Mouse (Mus musculus) stomach, postnatal 0 days (tissue): Measurements from ENCODE around the gene Tll2.

Source experiments
- CTCF ChIP-seq: IDR thresholded peaks from 2 replicates; pipeline ENCODE4 v1.5.1; 2016; ENCODE audit warnings: antibody characterized with exemption, low read depth, mild to moderate bottlenecking, moderate library complexity
- EP300 ChIP-seq: optimal IDR thresholded peaks from 2 replicates; pipeline ENCODE3; 2016; ENCODE audit warnings: antibody characterized with exemption

GRCm38 (mm10) chr19:41076906-41077305 is 129.7 kb downstream of the Tll2 start, which contains the start of gene Opalin:
- TF ChIP-seq CTCF = no peak
- TF ChIP-seq EP300 = no peak
